Mouse (Mus musculus): ENCODE measurements around the gene C4bp.
"Not testable (repeated sequence)": the region's sequence is repeated elsewhere in the genome, so short reads cannot be mapped to it uniquely, and the experiment has no call there.

The C4bp gene

DNA sequence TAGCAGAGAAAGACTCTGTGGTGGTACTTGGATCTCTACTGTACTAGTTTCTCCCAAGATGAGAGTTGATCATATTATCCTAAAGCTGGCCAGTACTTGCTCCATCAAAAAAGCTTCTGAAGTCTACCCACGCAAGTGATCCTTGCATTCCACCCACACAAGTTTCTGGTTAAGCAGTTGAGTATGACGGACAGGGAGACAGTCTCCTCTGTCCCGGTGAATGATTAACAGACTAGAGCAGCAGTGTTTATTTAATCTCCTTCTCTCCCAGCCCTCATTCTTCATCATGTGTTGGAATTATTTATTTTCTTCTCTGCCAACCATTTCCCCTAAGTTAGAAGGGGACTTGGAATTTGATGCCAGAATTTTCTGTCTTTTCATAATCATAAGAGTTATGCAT is at the start of gene C4bp:
TSS of gene C4bp (minus strand) at position 179 of the 400 bp plus-strand sequence.
- ChIA-PET CTCF (no interaction called here), POLR2A (no interaction called here)

DNA sequence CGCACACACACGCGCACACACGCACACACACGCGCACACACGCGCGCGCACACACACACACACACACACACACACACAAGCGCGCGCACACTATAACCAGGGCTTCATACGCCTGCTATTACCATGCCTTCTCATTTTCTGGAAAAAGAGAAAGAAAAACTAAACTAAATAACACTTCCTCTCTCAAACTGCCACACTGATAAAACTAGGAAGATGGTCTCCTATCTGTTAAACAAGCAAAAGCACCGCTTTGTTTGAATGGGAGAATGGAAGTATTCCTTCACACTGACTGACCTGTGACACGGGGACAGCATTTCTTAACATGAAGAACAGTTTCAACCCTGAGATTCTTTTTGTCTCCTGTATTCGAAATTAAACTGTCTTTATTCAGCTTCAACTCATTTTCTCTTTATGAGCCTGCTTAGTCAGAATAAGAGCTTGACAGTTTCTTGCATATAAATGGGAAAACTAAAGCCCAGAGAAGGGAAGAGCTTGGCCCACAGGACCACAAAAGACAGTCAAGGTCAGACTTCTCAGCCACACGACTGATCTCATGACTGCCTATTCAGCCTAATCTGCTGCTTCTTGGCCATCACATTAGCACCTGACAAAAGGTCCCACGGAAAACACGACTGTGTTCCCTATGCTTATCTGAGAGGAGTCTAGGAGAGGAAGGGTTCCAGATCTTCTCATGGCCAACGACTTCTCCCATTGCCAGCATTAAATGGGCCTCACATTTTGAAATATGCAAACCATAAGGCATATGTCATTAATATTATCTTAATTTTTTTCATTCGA is 49.0 kb upstream of the C4bp start:
- POLR2A ChIA-PET: interaction anchor here in 3 of 4 experiments (0.6 to 2.7 kb wide), 10 partner anchors 8 to 64 kb away, joined by 3 to 11 read pairs (median 4); partner anchors contain the start of gene AA986860 (in 2 of the 3)
- CTCF ChIA-PET: interaction anchor here in 1 of 4 experiments (0.6 kb wide), 1 partner anchor 19 kb away, joined by 3 read pairs; no protein-coding TSS in a partner anchor

DNA sequence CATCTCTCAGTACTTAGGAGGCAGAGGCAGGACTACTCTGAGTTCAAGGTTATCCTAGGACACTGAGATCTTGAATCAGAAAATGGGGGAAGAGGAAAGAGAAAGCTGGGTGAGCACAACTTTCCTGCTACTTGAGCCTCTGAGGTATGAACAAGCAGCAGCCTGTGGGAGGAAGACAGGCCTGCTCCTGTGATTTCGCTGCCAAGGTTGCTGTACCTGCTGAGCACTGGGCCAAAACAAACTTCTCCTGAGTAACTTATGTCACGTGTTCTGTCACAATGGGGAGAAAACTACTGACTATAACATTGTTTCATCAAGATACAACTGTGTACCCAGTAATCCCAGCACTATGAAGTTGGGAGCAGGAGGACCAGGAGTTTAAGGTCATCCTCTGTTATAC is 42.2 kb upstream of the C4bp start:
- ChIA-PET CTCF (no interaction called here), POLR2A (no interaction called here)

DNA sequence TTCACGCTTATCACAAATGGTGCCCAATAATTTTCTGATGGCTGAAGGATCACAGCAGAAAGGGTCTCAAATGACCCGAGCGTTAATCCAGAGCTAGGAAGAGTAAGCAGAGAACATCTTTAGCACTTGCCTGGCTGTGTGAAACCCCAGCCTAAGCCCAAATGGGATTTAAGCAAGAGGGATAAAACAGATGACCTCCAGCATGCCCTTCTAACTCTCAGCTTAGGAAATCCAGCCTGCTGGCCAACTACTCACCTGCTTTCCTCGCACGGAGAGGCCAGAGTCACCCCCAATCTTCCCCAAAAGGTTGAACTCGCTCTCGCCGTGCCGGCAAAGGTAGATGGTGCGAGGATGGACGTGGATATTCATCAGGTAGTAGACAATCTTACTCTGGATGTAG is 40.5 kb upstream of the C4bp start:
- POLR2A ChIA-PET: interaction anchor here in 1 of 4 experiments (1.6 kb wide), 1 partner anchor 8 kb away, joined by 5 read pairs; no protein-coding TSS in a partner anchor
- CTCF ChIA-PET: interaction anchor here in 1 of 4 experiments (0.6 kb wide), 1 partner anchor 191 kb away, joined by 4 read pairs; no protein-coding TSS in a partner anchor

DNA sequence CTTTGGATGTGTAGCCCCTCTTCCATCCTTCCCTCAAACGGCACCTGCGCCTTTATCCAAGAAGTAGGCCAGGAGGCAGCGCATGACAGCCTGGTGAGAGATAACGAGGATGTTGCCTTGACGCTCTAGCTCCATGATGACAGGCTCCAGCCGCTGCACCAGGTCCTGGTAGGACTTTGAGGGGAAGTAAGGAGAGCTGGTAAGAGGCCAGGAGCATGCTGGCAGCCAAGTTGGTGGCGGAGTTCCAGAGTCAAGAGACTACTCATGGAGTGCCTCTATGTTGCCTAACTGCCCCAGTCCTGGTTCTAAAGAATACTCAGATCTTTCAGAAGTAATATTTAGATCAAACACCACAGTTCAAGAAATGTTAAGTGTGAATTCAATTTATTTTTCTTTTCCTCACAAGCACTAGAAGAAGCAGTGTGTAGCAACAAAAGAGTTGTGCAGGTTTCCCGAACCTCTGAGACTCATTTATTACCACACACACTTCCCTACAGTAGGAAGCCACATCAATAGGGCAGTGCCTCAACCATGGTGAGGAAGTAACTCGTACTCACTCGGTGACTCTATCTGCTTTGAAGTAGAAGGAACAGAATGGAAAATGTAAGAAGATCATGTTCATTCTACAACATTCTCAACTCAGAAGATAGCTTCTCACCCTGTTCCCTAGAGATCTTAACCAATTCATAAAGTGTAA is 38.7 kb upstream of the C4bp start:
- CTCF ChIA-PET: interaction anchor here in 1 of 4 experiments (0.7 kb wide), 1 partner anchor 169 kb away, joined by 3 read pairs; no protein-coding TSS in a partner anchor
- POLR2A ChIA-PET: interaction anchor here in 2 of 4 experiments (0.6 to 2.7 kb wide), 4 partner anchors 9 to 16 kb away, joined by 3 to 10 read pairs (median 6); partner anchors contain the start of gene Gm29427 (in 1 of the 2)

DNA sequence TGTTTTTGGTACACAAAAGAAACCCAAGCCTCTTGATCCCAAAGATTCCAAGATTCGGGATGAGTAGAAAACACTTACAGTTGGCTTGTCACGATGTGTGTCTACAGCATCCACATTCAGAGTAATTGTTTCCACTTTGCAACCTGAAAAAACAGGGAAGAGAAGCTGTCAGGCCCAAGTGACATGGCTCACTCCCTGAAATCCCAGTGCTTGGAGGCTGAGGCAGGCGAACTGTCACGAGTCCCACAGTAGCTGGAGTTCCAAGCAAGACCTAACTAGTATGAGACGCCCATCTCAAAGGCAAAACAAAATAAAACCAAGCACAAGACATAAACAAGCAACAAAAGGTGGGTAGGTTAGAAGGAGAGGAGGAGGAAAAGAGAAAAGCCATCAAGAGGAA is 37.2 kb upstream of the C4bp start:
- CTCF ChIA-PET: no interaction called here
- POLR2A ChIA-PET: interaction anchor here in 2 of 4 experiments (1.0 to 2.7 kb wide), 3 partner anchors 10 to 17 kb away, joined by 3 to 10 read pairs (median 8); partner anchors contain the start of gene Gm29427 (in 1 of the 2)

DNA sequence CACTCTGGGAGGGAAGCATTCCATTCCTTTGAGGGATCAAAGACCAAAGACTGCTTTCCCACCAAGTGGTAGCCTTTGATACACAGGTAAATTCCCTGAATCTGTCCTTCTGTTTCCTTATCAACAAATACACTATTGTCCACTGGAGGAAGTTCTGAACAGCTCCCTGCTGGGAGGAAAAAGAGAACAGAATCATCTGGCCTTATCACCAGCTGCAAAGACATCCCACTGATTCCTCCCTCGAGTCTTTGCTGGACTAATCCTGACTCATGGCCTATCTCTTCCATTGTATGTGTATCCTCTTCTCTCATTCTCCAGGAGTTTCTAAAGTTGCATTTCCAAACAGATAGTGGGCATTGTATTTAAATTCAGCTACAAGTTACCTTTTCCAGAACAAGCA is 22.5 kb upstream of the C4bp start:
- ChIA-PET POLR2A (no interaction called here), CTCF (interaction anchor here in 2 of 4 experiments (0.5 to 0.7 kb wide), 2 partner anchors 50 to 104 kb away, joined by 3 read pairs; no protein-coding TSS in a partner anchor)

DNA sequence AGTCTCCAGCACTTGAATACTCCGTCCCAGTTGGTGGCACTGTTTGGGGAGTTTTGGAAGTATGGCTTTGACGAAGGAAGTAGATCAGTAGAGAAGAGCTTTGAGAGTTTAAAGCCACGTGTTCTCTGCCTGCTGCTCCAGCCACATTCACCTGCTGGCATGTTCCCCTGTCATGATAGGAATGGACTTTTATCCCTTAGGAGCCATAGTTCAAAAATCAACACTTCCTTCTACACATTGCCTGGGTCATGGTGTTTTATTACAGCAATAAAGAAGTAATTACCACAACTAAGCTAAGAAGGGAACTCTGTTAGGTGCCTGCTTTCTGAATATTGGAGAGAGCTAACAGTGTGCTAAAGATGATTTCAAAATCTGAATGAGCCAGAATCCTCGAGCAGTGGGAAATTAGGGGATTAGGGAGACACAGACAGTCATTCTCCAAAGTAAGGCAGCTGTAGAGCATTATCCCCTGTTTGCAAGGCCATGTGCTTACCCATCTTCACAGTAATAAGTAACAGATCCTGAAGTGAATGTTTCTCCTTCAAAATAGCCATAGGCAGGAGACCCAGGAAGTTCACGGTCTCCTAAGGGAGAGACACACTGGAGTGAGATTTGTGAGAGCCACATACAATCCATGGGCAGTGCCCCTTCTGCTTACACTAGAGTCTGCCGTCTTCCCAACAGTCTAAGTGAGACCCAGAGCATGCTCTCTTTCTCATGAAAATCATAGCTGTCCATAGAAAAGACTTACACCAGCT is 20.4 kb upstream of the C4bp start:
- POLR2A ChIA-PET: interaction anchor here in 1 of 4 experiments (0.6 kb wide), 1 partner anchor 49 kb away, joined by 3 read pairs; no protein-coding TSS in a partner anchor
- CTCF ChIA-PET: interaction anchor here in 1 of 4 experiments (0.6 kb wide), 1 partner anchor 60 kb away, joined by 4 read pairs; no protein-coding TSS in a partner anchor

DNA sequence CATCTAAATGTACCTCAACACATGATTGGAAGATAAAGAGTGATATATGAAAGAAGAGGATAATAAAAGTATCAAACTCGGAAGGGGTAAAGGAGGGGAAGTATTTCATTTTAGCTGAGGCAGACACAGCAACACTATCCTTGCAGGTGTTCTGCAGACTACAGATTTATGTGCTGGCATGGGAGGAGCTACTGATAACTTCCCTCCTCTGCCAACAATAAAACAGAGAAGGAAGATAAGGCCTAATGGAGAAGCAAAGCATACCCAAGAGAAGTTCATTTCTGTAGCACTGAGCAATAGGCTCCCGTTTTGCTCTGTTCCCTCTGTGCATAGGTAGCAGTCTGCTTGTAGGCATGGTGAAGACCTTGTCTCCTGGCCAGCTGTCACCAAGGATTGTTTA is 19.6 kb upstream of the C4bp start:
- POLR2A ChIA-PET: no interaction called here
- CTCF ChIA-PET: interaction anchor here in 1 of 4 experiments (0.6 kb wide), 1 partner anchor 61 kb away, joined by 4 read pairs; no protein-coding TSS in a partner anchor

DNA sequence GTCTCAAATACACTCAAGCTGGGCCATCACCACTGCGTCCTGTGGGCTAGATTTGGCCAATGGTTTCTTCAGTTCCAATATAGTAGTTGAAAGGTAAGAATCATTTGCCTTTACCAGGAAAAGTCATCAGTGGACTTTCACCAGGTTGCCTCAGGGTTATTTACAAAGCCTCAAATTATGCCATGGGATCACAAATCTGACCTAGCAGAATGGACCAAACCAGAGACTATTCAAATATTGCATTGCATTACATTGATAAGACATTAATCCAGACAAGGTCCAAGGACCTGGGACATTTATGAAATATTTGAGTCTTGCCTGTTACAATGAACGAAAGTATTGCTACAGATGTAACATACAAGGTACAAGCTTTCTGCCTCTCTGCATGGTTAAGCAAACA is 17.1 kb upstream of the C4bp start:
- CTCF ChIA-PET: no interaction called here
- POLR2A ChIA-PET: no interaction called here

DNA sequence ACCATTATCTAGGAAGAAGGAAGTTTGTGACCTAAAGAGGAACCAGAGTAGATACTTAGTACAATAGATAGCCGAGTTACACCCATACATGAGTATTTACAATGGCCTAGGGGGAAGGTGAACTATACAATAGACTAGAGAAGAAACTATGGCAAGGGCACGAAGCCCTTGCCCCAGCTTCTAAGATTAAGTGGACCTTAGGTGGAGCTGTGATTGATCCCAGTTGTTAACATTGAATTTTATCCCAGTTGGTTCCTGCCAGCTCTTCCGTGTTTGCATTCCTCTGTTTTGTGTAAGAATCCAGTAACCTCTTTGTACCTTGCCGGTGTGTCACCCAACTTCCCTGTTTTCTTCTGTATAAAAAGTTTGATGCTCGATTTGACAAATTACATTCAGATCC is 2.1 kb upstream of the C4bp start:
- CTCF ChIA-PET, POLR2A ChIA-PET: not testable (repeated sequence)

DNA sequence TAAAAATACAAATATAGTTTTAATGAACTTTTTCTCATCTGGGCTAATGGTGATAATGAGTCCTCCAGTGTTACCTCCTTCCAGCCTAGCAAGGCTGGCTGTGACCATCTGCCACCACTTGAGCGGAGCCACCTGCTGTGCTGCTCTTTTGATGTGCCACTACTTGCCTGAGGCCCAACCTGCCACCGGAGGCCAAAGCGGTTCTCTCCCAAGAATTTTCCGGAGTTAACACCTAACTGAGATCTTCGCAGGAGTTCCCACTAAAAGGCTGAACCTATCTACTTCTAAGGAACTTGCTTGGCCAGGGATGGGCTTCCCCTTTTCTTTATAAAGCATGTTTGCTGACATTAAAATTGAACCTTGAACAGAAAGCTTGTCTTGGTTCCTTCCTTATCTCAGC is 1.8 kb downstream of the C4bp start:
- POLR2A ChIA-PET: interaction anchor here in 1 of 4 experiments (0.5 kb wide), 1 partner anchor 22 kb away, joined by 3 read pairs; no protein-coding TSS in a partner anchor
- CTCF ChIA-PET: not testable (repeated sequence)

DNA sequence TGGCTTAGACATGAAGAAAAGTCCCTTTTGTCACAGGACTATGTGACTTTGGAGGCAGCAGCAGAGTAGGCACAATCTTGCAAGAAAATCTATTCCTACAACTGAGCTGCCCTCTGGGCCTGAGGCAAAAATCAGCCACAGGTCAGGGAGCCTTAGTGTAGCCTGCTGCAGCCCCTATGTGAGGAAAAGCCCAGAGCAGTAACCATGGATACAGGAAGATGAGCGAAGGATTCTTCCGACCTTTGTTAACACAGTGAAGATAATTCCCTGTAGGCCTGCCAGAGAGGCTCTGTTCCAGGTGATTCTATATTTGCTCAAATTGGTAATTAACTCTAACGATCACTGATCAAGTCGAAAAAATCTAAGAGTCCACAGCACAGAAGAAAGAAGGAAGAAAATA is 17.3 kb downstream of the C4bp start:
- ChIA-PET CTCF (interaction anchor here in 1 of 4 experiments (0.6 kb wide), 1 partner anchor 53 kb away, joined by 4 read pairs; no protein-coding TSS in a partner anchor), POLR2A (interaction anchor here in 1 of 4 experiments (0.6 kb wide), 1 partner anchor 81 kb away, joined by 5 read pairs; no protein-coding TSS in a partner anchor)

DNA sequence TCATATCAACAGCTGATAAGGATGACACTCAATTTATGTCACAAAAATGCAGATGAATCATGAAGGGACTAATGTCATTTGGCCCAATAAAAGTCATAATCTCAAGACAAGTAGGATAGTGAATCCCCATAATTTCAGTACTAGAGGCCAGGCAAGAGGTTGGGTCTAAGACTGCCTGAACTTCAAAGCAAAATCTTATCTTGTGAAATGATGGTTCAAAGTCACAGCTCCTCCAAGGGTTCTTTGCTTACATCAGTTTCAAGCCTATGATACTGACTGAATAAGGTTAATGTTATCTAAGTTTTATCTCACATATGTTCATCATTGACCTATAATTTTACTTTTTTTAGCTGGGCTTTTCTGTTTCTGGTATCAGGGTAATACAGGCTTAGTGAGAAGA is 20.5 kb downstream of the C4bp start:
- ChIA-PET POLR2A (no interaction called here), CTCF (interaction anchor here in 1 of 4 experiments (0.6 kb wide), 1 partner anchor 519 kb away, joined by 4 read pairs; no protein-coding TSS in a partner anchor)

DNA sequence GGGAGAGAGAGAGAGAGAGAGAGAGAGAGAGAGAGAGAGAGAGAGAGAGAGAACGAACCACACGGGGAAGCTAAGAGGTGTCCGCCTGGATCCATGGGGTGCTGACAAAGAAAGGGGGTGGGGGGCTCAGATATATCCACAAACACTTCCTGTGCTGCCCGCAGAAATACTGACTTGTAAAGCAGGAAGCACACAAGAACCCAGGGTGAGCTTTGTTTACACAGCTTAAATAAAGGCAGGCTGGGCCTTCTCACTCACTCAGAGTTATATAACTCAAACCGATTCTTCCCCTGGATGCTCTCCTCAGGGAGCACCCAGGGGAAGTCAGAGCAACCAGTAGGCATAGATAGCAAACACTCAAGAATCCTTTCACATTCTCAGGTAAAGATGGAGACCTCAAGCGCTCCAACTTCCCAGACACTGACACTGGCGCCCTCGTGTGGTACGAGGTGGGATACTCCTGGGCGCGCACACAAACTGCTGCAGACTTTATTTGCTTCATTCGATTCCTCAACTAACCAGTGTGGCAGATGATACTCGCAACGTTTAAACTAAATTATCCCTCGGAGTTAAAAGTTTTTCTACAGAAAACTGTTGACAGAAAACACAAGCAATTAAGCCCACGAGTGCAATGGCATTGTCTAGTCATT is 27.5 kb downstream of the C4bp start:
- CTCF ChIA-PET: interaction anchor here (0.6 to 2.2 kb wide), 12 partner anchors 50 to 532 kb away, joined by 3 to 7 read pairs (median 4); no protein-coding TSS in a partner anchor
- POLR2A ChIA-PET: interaction anchor here in 1 of 4 experiments (0.7 kb wide), 2 partner anchors 531 to 870 kb away, joined by 3 read pairs; no protein-coding TSS in a partner anchor

DNA sequence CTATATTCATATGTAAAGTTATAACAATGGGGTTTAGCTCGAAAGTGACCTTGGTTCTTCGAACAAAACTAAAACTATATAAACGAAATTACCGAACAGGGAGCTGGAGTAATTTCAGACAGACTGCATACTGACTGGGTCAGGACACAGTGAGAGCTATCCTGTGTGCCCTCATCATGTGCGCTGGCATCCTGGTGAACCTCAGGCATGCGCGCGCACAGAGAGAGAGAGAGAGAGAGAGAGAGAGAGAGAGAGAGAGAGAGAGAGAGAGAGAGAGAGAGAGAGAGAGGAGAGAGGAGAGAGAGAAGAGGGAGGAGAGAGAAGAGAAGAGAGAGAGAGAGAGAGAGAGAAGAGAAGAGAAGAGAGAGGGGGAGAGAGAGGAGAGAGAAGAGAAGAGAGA is 28.1 kb downstream of the C4bp start:
- POLR2A ChIA-PET: no interaction called here
- CTCF ChIA-PET: interaction anchor here (0.6 to 2.2 kb wide), 10 partner anchors 35 to 531 kb away, joined by 3 to 7 read pairs (median 4); no protein-coding TSS in a partner anchor

DNA sequence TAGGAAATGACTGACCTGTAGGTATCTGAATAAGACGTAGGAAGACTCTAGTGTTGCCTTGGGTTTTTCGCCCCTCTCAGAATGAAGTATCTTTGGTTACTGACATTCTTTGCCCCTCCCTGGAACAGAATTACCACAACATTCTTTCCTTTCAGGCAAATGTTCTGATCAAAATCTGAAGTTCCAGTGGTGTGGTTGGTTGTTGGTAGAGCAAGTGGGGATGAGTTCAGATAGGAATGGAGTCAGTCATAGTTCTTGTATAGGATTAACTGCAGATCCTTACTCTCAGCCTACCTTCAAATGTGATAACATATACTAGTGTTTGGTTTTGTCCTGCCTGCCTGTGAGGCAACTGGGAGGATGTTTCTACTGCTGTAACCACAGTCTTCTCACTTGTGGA is 31.9 kb downstream of the C4bp start, which contains the start of gene Zp3r:
TSS of gene Zp3r (minus strand) at position 101 of the 400 bp plus-strand sequence.
- ChIA-PET POLR2A (no interaction called here), CTCF (no interaction called here)

DNA sequence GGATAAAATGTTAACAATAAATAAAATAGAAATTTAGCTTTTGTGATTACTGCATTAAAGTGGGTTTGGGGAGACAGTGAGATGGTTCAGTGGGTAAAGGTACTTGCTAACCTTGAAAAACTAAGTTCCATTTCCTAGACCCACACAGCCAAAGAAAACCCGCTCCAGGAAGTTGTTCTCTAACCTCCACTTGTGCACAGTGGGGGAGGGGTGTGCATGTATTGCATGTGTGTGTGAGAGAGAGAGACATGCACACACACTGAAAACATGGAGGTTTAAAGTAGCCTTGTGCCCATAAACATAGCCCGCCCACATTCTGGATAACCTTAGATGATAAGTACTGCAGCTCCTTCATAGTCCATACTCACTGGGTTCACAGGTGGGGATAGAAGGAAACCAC is 65.1 kb downstream of the C4bp start:
- POLR2A ChIA-PET: no interaction called here
- CTCF ChIA-PET: interaction anchor here in 1 of 4 experiments (0.5 kb wide), 1 partner anchor 1275 kb away, joined by 3 read pairs; no protein-coding TSS in a partner anchor

Data from embryonic stem cell, embryonic (primary cell).